Mouse (Mus musculus): ENCODE measurements around the gene Prf1.

Gene Prf1

DNA sequence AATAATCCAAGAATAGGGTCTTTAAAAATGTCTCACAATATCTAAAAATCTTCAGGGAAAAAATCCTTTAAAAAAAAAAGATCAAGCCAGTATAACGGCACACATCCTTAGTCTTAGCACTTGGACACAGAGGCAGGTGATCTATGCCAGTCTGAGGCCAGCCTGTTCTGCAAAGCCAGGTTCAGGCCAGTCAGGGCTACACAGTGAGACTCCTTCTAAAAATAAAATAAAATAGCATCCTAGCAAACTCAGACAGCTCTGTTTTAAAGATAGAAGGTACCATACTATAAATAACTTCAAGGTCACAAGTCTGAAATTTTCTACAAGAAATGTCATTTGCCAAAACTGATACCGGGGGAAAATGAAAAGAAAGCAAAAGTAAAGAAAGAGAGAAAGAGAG, 7.6 kb upstream of the Prf1 start:
- no peak for DNase-seq (ENCODE audit: low spot score)

DNA sequence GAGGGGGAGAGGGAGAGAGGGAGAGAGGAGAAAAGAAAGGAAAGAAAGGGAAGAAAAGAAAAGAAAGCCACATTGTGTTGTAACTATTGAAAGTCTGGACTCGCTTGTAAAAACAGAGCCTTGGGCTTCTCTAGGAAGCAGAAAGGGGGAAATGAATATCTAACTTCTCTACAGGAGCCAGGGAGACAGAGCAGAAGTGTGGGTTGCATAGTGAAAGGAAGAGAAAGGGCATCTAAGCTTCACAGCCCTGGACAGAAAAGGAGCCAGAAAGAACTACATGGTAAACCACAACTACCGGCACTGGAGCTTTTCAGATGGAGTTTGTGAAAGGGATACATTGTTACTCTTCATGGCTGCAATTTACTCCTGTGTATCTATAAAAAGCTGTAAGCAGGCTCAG, 7.2 kb upstream of the Prf1 start:
- DNase-seq (ENCODE audit: low spot score), result no peak

- DNase-seq (ENCODE audit: low spot score), result no peak
These were observed 3.4 kb upstream of the Prf1 start for GRCm38 (mm10) chr10:61294242-61294641.

DNA sequence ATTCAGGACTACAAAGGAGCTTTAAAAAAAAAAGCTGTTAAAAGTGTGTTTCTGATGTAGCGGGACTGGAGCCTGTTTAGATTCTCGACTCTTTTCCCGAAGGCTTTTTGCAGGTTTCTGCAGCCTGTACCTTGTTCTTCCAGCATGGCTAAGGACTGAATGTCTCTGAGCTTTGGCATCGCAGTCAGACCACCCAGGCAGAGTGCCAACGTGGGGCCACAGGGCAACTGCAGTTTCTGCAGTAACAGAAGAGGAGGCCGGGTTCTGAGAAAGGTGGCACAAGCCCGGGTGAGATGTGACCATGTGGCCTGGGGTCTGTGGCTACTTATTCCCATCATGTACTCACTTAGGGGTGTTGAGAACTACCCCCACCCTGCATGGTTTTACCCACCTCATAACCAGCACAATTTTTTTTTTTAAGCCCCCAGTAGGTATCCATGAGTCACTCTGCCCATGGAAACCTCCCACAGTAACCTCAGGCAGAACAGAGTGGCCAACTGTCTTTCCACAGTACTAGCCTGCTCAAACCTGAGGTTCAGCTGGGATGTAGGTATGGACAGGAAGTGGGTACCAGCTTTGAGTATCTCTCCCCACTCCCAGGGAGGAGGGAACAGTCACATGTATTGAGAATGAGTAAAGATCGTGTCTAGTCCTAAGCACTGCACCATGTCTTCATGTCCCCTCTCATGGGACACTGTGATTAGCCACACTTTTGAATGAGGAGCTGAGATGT, 754 bp upstream of the Prf1 start:
- no peak for DNase-seq (ENCODE audit: low spot score)

GRCm38 (mm10) chr10:61300996-61301395, 3.4 kb downstream of the Prf1 start:
- DNase-seq (ENCODE audit: low spot score), result no peak

- no peak for DNase-seq (ENCODE audit: low spot score)
These were observed 6.4 kb downstream of the Prf1 start for GRCm38 (mm10) chr10:61304046-61304445.

DNA sequence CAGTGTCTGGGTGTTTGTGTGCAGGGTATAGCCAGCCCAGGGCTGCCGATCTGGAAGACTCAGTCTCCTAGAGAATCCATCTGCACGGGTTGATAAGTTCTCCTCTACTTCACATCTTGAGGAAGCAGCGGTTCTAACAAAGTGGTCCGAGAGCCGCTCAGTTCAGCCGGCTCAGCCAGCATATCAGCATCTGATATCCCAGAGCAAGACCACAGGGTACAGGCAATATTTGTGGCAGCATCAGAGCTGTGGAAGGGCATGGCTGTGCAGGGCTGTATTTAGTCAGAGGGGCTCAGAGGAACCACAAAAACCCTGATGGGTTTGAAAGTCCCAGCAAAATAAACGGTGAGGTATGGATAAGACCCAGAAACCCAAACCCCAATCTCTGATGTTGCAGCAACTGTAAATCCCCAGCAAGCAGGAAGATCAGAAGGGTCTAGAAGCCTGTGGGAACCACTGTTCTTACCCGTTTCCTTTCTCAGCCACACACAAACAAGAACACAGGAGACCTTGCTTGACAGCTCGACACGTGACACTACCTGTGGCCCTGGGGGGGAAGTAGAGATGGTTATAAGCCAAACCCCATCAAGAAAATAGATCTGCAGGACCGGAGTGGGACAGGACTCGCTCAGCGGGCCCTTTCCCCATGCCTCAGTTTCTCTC, 8.4 kb downstream of the Prf1 start:
- no peak for DNase-seq (ENCODE audit: low spot score)

DNA sequence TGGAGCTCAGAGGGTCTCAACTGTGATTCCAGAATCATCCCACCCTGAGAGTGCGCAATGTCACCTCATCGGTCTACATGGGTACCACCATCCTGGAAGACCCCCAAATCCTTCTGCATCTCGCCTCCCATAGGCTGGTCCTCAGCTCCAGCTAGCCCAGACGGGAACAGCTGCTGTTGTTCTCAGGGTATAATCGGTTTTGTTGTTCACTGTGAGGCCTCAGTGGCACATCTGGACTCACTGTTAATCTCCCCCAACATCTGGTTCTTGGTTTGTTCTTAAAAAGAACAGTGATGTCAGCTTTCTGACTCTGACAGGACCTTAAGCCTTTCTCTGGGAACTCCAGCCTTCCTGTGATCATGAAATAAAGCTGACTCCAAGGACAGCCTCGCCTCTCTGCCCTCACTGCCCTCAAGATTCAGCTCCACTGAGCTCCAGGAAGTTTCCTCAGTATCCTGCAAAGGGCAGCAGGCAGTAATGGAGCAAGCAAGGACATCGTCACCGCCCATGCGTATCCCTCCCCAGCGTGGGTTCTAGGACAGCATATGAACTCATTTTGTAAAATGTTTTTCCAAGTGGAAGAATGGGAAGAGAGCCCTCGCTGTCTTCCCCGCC, 11.2 kb downstream of the Prf1 start:
- no peak for DNase-seq (ENCODE audit: low spot score)

- DNase-seq (ENCODE audit: low spot score), result no peak
These were observed 14.5 kb downstream of the Prf1 start for GRCm38 (mm10) chr10:61312159-61312558.

DNA sequence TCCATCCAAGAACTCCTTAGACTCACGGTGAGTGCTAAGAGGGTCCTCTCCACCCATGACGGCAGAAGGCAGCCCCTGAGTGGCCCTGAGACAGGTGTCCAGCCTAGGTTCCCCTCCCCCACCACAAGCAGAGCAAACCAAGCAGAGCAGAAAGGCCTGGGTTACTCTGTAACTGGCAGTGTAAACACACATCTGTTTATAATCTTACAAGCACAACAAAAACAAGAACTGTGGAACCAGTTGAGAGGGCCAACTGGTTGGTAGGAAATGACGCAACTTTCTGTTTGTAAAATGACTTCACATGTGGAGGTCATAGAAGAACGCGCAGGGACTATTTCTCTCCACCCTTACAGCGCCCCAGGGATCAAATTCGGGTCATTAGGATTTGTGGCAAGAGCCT, 15.1 kb downstream of the Prf1 start:
- DNase-seq (ENCODE audit: low spot score), result no peak

GRCm38 (mm10) chr10:61313750-61314149, 16.1 kb downstream of the Prf1 start:
- DNase-seq (ENCODE audit: low spot score), result no peak

DNA sequence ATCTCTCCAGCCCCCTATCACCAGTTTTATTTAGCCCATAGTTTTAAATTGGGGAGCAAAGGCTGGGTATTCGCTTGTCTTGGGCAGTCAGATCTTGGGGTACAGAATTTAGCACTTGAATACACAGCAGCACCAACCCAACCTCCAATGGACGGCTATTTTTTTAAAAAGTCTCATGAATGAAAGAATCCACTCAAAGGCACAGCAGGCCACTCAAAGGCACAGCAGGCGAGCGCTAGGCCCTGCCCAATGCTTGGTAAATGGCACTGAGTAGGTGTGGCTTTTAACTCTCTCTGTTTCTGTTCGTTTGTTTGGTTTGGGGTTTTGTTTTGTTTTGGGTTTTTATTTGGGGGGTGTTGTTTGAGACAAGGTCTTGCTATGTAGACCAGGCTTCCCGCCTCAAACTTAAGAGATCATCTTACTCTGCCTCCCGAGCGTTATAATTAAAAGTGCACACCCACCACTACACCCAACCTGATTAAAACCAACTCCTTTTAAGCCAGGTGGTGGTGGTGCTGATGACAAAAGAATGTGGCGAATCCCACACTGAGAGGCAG, 17.8 kb downstream of the Prf1 start:
- DNase-seq (ENCODE audit: low spot score), result no peak

DNA sequence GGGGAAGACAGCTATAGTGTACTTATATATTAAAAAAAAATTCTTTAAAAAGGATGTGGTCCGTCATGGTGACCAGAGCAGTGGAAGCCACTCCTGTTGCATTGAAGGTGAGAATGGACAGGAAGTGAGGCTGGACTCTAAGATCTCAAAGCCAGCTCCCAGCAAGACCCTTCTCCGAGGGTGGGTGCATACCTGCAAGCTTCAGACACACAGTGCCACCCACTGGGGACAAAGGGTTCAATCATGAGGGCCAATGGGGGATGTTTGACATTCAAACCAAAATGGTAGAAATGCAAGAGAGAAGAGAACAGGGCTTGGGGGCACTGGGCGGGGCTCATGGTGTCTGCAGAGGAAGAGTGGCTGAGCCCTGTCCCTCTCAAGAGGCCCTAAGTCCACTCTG, 20.9 kb downstream of the Prf1 start:
- no peak for DNase-seq (ENCODE audit: low spot score)

- DNase-seq (ENCODE audit: low spot score), result peak; percentile 15
These were observed 27.1 kb downstream of the Prf1 start for GRCm38 (mm10) chr10:61324717-61325116.

DNA sequence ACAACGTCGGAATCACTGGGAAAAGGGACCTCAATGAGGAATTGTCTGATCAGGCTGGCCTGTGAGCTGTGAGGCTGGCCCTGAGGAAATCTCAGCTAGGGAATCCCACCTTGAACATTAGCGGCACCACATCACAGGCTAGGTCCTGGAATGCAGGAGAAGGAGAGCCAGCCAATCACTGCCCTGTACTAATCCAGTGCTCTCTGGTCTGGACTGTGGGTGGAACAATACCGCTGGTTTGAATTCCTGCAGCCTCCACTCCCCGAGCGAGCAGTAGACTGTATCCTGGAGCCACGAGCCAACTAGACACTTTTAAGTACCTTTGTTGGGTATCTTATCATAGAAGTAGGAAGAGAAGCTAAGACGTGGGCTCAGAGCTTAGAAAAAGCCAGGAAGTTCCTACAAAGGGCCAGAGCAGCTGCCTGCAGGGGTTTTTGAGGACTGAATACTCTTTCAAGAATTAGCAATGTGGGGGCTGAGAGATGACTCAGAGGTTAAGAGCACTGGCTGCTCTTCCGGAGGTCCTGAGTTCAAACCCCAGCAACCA, 28.2 kb downstream of the Prf1 start:
- DNase-seq (ENCODE audit: low spot score), result no peak

GRCm38 (mm10) chr10:61327545-61327944, 29.9 kb downstream of the Prf1 start:
- no peak for DNase-seq (ENCODE audit: low spot score)

DNA sequence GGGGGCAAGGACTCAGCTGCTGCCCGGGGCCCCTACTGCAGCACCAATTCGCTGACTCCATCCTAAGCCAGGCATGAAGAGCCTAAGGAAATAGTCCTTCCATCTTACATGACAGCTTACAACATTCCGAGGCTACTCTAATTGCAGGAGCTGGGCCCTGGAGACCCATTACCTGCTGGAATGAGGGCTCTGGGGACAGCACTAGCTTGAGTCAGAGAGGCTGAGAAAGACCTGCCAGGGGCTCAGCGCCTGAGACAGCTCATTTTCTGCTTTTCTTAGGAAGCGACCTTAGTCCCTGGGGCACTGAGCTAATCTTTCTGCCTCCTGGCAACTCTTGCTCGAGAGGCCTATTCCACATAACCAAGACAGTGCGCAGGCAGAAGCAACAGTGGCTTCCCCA, 31.3 kb downstream of the Prf1 start:
- DNase-seq (ENCODE audit: low spot score), result no peak

DNA sequence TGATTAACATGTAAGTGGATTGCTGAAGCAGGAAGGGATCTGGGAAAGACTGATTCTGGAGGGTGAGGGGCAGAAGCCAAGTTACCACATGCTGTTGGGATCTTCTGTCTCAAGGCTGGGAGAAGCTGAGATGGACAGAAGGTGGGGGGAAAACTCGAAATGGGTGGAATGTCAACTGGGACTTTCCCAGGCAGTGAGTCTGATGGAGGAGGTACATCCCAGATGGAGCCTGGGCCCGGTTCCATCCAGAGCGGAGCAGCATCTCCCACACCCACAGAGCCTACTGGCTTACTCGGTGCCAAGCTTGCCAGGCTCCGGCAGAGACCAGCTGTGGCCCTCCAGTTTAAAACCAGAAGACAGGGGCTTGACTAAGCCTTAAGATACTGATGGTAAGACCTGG, 33.4 kb downstream of the Prf1 start:
- peak; percentile 17 for DNase-seq (ENCODE audit: low spot score)

DNA sequence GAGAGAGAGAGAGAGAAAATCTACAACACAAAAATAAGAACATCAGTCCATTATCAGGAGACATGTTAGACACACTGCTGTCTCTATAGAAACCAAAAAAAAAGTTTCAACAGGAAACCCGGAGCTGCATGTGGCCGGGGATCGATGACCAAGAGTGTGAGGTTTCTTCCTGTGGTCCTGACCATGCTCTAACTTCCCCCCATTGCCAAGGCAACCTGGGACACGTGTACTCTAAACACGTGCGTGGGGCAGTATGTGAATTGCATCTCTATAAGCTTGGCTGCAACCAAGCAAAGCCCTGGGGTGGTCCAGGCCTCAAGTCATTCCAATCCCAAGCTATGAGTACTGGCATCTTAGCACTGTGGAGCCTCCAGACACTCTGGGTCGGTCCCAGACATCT, 36.9 kb downstream of the Prf1 start:
- no peak for DNase-seq (ENCODE audit: low spot score)

DNA sequence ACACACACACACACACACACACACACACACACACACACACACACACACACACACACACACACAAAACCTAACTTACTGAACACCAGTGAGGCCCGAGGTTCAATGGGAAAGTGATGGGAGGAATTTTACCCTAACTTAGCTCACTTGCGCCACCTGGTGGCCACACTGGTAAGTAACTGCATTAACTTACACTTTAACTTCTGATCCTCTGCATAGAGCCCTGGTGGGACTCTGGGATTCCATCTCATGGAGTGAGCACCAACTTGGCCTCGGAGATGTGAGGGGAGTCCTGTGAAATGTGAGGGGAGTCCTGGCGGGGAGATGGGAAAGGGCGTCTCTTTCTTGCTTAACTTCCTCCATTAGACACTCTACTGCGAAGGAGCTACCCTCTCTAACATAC, 38.5 kb downstream of the Prf1 start:
- peak; percentile 91 for DNase-seq (ENCODE audit: low spot score)

DNA sequence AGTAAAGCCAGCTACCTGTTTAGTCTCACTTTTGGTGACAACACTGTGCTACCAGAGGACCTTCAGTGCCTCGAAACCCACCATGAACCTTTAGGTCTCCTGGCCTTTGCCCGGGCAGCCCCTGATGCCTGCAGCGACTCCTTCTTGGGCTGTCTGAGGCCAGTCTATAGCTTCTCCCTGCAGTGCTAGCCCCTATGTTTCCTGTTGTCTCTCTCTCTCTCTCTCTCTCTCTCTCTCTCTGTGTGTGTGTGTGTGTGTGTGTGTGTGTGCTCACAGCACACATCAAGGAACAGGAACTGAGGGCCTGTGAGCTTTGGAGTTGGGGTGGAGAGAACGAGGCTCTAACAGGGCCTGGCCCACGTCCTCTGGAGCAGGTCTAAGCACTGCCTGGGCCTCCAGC, 39.0 kb downstream of the Prf1 start:
- no peak for DNase-seq (ENCODE audit: low spot score)

GRCm38 (mm10) chr10:61337665-61338064, 40.0 kb downstream of the Prf1 start:
- DNase-seq (ENCODE audit: low spot score), result no peak

GRCm38 (mm10) chr10:61339216-61339615, 41.6 kb downstream of the Prf1 start:
- DNase-seq (ENCODE audit: low spot score), result no peak

Measured in urinary bladder, postnatal 25 days (tissue).